Mouse (Mus musculus): ENCODE measurements around the gene Vmn1r52.
"Not testable (repeated sequence)": the region's sequence is repeated elsewhere in the genome, so short reads cannot be mapped to it uniquely, and the experiment has no call there.

The Vmn1r52 gene

DNA sequence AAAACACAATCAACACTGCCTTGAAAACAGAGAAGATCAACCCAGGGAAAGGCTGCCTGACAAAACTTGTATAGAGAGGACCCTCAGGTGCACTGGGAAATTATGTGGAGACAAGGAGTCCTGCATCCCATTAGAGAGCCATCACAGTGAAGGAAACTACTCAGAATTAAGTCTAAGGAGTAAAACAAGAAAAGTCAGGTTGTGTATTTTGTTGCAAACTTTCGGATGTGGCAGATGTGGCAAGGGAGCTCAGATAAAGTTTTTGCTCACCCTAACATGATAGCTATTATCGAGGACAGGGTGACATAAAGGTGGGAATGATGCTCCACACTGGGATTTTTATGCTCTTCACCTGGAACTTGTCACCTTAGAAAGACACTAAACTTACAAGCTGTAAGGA lies at the start of gene Vmn1r52:
TSS of gene Vmn1r52 (plus strand) at position 301 of the 400 bp plus-strand sequence.
- no peak for DNase-seq (ENCODE audit: low read depth, low spot score)
- H3K36me3 ChIP-seq (ENCODE audit: control insufficient read depth, insufficient read depth, low read length, poor library complexity, severe bottlenecking) = no peaks in the 10 kb centered on the region
- no peaks in the 10 kb centered on the region for H3K27me3 ChIP-seq (ENCODE audit: control insufficient read depth, insufficient read depth, low read length, poor library complexity, severe bottlenecking)

DNA sequence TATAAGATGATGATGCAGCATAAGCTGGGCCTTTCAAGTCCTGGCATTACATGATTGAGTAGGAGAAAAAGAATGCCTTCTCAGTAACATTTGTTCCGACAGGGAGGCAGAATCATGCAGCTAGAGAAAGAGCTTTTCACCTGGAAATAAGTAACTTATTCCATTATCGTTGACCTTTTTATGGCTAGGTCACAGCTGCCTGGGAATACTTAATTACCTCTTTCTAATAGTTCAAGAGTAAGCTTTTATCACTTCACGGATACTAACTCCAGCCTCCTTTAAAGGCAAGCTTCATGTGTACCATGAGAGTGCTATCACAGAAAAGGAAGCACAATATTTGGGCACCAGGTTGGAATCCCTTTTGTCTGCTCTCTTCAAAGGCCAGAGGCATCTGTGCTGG lies 14.5 kb upstream of the Vmn1r52 start:
- Histone ChIP-seq H3K27me3 (ENCODE audit: control insufficient read depth, insufficient read depth, low read length, poor library complexity, severe bottlenecking) (no peaks in the 10 kb centered on the region), H3K36me3 (ENCODE audit: control insufficient read depth, insufficient read depth, low read length, poor library complexity, severe bottlenecking) (no peaks in the 10 kb centered on the region)
- DNase-seq (ENCODE audit: low read depth, low spot score) = no peak

DNA sequence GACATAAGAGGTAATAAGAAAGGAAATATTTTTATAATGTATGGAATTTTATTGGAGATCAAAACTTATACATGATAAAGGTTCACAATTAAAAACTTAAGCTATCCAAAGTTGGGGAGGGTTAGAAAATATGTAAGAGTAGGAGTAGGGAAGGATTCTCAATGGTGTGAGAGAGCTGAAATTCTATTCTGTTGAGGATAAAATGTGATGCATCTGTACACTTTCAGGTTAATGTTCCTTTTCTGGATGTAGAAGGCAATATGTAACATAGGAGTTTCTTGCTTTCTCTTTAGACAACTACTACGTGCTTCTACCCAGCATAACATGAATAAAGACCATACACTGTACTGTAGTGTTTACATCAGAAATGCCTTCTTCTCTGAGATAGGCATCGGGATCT lies 27.9 kb downstream of the Vmn1r52 start, which contains the start of gene V1ra8:
TSS of gene V1ra8 (plus strand) at position 301 of the 400 bp plus-strand sequence.
- not testable (repeated sequence) for H3K36me3 ChIP-seq (ENCODE audit: control insufficient read depth, insufficient read depth, low read length, poor library complexity, severe bottlenecking); DNase-seq (ENCODE audit: low read depth, low spot score); H3K27me3 ChIP-seq (ENCODE audit: control insufficient read depth, insufficient read depth, low read length, poor library complexity, severe bottlenecking)

DNA sequence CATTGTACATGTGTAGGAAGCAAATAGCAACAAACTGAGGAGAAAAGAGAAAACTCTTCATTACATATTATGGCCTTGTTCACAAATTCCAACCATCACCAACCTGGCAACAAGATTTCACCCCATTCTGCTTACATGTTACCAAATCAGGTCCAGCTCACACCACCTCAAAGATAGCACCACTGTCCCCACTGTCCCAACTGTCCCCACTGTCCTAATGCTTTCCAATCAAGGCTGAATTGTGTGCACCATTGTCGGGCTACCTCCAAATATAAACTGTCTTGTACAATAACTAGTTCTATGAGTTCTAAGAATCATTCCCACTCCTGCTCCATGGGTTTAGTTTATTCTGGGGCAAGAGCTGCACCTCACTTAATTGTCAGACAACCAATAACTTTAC lies 49.7 kb downstream of the Vmn1r52 start, which contains the start of gene Vmn1r53:
TSS of gene Vmn1r53 (minus strand) at position 101 of the 400 bp plus-strand sequence.
- DNase-seq (ENCODE audit: low read depth, low spot score) = no peak
- H3K27me3 ChIP-seq (ENCODE audit: control insufficient read depth, insufficient read depth, low read length, poor library complexity, severe bottlenecking) = no peaks in the 10 kb centered on the region
- H3K36me3 ChIP-seq (ENCODE audit: control insufficient read depth, insufficient read depth, low read length, poor library complexity, severe bottlenecking) = no peaks in the 10 kb centered on the region

Measured in splenic B cell, adult 2 months (primary cell).